Mouse (Mus musculus): ENCODE measurements at regions not wholly inside any gene's neighbourhood (a gene's known extent, or its start where the extent isn't known, plus 50 kb on each side); places are given as distances from the start of the nearest gene placed in this dataset.

- intact Hi-C loops (cut with DNase I): no loop called here
- DNase-seq (ENCODE audit: low spot score in 2 of 2): peak in 1 of 2 experiments; percentile 46
Measured at GRCm38 (mm10) chr8:125619336-125619906, 49.8 kb upstream of the Sipa1l2 start.

Data from left cerebral cortex, postnatal 25 days (tissue).